Mouse (Mus musculus) testis, postnatal 10 days (tissue): ENCODE measurements around the gene Racgap1.

Source experiments
- DNase-seq: peaks from one replicate; pipeline ENCODE4 v3.0.0; 2021; ENCODE audit warnings: low spot score

Racgap1 gene

DNA sequence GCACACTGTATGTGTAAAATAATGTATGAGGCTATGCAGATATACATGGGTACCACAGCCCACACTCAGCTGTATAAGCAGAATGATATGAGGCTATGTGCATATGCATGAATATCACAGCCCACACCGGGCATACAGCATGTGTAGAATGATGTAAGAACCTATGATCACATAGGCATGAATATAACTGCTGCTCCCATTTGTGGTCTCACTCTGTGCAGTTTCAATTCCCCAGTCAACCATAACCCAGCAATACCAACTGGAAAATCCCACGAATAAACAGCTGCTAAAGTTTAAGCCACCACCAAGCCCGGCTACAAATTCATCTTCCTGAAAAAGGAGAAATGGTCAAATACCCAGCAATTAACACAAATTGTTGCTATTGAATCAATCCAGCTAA is 32.9 kb downstream of the Racgap1 start:
- DNase-seq: no peak

- DNase-seq: no peak
Observed at GRCm38 (mm10) chr15:99615246-99615645, 36.2 kb downstream of the Racgap1 start.

- DNase-seq: no peak
Observed at GRCm38 (mm10) chr15:99614753-99615152, 36.7 kb downstream of the Racgap1 start.

DNA sequence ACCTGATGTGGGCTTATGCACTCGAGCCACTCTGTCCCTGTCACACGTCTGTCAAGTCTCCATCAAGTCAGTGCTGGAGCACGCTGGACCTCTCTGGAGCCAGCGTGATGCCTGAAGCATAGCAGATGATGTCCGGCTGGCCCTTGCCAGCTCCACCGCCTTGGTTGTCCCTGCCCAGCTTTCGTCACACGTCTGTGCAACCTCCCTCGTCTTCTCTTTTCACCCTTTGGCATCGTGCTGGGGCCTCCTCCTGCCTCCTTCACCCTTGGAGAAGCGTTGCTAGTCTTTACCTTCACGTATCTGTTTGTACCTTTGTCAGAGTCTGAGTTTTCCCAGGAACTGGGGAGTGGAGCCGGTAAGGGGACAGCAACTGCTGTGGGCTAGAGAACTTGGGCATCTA is 37.2 kb downstream of the Racgap1 start:
- DNase-seq: no peak

DNA sequence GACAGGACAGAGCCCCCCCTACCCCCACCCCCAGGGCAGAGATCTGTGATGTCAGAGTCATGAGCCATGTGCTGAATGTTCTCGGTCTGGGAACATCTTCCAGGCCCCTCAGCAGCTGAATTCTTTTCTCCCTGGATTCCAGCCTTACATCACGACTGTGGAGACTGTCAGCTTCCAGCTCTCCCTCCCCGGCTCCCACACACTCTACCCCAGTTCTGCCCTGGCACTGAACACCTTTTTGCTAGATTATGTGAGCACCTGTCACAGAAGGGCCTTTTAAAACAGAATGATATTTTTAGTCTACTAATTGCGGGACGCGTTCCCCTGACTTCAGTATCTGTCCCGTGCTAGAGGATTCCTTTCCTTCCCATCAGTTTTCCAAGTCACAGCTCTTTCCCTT is 39.9 kb downstream of the Racgap1 start:
- DNase-seq: no peak

- no peak for DNase-seq
Observed at GRCm38 (mm10) chr15:99608382-99609125, 42.9 kb downstream of the Racgap1 start.

GRCm38 (mm10) chr15:99607388-99608113 is 43.9 kb downstream of the Racgap1 start:
- DNase-seq: no peak

DNA sequence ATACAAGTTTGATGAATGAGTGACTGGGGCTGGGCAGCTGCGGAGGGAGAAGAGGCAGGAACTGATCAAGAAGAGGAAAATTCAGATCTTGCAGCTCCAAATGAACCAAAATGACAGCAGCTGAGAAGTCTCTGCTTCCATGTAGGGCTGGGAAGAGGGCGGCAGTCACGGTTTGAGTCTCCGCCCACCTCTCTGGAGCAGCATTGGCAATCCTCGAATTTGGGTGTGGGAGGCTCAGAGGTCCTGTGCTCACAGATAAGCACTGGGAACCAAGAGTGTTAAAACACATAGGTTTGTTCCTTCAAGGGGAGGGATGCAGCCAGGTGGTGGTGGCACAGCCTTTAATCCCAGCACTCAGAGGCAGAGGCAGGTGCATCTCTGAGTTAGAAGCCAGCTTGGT is 44.9 kb downstream of the Racgap1 start:
- DNase-seq: no peak

DNA sequence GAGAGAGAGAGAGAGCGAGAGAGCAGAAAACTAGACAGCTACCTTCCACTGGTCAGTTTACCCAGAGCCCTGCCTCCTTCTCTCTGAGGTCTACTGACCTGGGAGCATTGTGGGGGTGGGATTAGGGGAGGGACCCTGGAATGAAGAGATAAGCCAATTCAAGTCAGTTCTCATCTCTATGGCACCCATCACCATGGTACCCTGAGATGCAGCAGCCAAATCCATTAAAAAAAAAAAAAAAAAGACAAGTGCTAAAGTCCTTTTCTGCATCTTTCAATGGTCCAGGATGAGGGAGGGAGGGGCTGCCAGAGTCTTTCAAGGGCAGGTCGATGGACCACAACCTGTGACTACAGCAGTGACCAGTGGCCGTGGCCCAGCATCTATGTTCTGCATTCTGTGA is 45.9 kb downstream of the Racgap1 start:
- no peak for DNase-seq

- DNase-seq: no peak
Observed at GRCm38 (mm10) chr15:99603216-99603615, 48.2 kb downstream of the Racgap1 start.

DNA sequence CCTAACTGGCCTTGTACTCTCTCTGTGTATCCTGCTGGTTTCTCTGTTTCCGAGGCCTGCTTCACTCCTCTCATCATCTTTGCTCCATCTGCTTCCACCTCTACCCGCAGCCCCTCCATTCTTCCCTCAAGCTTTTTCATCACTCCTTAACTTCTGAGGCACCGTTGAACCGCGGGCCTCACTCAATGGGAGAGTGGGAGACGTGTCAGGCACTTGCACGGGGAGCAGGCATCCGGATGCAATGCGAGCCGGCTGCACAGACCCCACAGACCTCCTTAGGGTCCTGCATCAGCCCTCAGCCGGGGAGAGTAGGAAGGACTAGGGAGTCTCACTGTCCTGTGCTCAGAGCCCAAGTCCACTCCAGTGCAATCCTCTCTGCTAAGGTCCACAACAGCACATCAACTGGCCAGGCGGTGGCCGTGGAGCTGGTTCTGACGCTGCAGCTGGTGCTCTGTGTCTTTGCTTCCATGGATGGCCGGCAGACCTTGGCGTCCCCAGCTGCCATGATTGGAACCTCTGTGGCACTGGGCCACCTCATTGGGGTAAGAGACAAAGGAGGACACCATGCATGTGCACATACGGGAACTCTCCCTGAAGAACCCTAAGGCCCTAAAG is 49.1 kb downstream of the Racgap1 start:
- DNase-seq: peak; percentile 40

- DNase-seq: peak; percentile 38
Observed at GRCm38 (mm10) chr15:99601823-99602120, 49.7 kb downstream of the Racgap1 start.

GRCm38 (mm10) chr15:99600986-99601822 is 50.3 kb downstream of the Racgap1 start, which contains the start of gene Aqp6:
Gene Aqp6 (plus strand): TSS chr15:99601400.
- DNase-seq: peak; percentile 43

DNA sequence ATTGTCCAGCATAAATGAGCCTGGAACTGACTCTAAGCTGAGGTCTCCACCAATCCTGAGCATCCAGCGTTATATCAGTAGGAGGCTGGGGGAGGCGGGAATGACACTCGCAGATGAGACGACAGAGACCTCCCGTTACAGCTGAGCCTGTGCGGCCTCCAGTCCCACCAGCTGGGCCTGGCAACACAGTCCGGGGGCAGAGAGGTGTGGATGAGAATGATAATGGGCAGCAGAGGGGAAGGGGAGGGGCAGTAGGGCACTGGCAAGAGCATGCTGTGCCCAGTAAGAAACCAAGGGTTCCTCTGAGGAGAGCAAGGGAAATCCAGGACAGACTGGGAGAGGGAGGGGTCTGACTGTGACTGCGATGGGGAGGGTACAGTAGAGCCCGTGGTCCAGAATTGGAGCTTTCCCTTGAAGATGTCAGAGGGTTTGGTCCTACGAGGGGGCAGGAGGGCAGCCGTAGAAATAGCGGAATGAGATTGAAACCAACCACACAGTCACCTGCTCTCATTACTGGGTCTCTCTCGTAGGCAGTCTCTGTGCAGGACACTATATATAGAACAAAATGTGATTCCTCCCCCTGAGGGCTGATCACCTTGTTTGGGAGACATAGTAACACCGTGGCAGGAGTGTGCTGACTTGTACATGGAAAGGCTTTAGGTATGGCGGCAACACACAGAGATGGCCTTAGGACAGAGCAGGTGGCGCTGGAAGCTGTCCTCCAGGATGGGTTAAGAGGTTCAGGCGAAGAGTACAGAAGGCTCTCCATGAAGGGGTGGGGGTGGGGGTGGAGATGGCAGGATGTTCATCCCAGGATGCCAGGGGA is 52.0 kb downstream of the Racgap1 start:
- DNase-seq: no peak

DNA sequence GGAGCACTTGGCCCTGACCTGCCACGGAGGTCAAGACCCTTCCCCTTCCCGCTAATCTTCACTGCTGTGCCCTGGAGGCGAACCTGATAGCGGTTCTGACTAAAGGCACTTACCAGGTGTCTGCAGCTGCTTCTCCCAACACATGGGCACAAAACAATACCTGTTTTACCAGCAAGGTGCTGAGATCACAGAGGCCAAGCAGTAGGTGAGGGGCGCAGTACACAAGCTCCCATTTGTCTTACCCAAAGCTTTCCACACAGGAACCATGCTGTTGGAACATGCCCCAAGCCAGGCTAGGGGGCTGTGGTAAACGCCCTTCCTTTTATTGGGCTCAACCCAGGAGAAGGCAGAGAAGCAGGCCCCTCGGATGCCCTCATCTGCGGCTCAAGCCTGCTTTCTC is 53.9 kb downstream of the Racgap1 start:
- peak; percentile 40 for DNase-seq

DNA sequence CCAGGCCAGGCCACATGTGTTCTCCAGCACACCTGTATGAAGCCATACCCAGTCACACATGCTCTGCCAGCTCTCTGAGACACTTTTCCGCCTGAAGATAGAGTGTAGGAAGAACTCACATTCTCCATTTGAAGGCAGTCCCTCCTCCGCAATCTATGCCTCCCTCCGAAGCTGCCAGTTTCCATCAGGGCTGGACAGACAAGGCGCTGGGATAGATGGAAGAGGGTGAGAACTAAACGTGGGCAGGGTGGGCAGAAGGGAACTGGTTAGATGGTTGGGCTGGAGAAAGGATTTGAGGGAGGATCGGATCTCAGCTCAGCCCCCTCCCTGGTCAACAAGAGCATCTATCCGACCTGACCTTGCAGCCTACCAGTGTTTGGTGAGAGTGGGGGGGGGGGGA is 54.6 kb downstream of the Racgap1 start:
- DNase-seq: peak; percentile 41

DNA sequence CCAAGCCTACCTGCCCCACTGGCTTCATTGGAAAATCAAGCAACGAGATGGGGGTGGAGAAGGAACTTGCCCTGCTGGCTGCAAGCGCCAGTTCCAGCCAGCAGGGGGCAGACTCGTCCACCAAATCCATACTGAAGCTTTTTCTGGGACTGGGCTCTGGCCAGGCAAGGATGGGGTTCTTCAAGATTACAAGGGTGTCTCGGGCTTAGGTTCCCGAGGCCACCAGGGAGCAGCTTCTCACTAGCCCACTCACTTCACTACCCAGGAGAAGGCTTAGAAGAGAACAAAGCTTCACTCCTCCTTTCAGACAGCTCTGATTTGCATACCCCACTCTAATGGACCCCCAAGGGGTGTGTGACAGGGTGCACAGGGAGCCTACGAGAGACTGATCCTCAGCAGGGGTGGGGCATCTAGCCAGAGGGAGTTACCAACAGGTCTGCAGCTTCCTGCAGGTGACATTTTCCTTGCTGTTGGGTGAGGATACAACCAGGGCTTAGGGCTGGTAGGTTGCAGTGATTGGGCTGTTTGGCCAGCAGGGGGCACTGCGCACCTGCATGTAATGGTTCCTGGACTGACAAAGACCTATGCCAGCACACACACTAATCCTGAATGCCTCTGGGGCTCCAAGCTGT is 55.3 kb downstream of the Racgap1 start:
- peak; percentile 93 for DNase-seq

- DNase-seq: peak; percentile 39
Observed at GRCm38 (mm10) chr15:99594951-99595350, 56.5 kb downstream of the Racgap1 start.

GRCm38 (mm10) chr15:99592877-99593276 is 58.6 kb downstream of the Racgap1 start:
- no peak for DNase-seq

DNA sequence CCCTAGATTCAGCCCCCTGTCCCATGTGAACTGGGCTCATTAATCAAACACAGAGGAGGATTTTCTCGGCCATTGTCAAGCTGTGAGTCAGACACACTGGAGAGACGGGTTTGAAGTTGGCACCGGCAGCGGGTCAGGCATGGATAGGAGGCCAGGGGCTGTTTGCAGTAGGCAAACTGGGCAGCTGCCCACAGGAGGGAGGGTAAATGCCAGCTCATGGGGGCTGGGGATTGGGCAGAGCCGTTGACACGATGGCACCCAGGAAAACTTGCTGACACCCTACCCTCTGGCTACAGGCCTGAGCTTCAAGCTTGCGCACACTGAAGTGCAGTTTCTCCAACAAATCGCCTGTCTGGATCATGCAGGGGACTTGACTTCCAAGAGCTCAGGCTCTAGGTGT is 59.3 kb downstream of the Racgap1 start:
- no peak for DNase-seq
